Mouse (Mus musculus) forebrain, postnatal 0 days (tissue): ENCODE results near the gene Syt14. TPM values are rescaled to one million over a fixed set of nuclear protein-coding genes. Genes with fewer than 3 reads are reported as not detected.

Experiments used
- ATAC-seq: fragments of 200-750 bp; cut with Nextera tagmentation; 2 replicates; pipeline ENCODE4 v1.8.0; 2017; ENCODE audit warnings: mild to moderate bottlenecking, moderate library complexity
- DNase-seq: peaks from one replicate; pipeline ENCODE4 v3.0.0-alpha.2; 2015
- H3K27ac ChIP-seq: fragments of 300-500 bp; sonication (generic); 2 replicates; pipeline ENCODE4 v1.5.1; 2014; ENCODE audit warnings: low read depth, mild to moderate bottlenecking, antibody characterized with exemption, low read length, moderate library complexity, mixed read lengths
- H3K27me3 ChIP-seq: fragments of 300-500 bp; sonication (generic); 2 replicates; pipeline ENCODE4 v1.6.1; 2014; ENCODE audit warnings: mild to moderate bottlenecking, low read length, mixed read lengths; ENCODE audit not compliant: insufficient read depth
- H3K36me3 ChIP-seq: fragments of 300-500 bp; sonication (generic); 2 replicates; pipeline ENCODE4 v1.6.1; 2014; ENCODE audit warnings: mild to moderate bottlenecking, moderate library complexity; ENCODE audit not compliant: insufficient read depth
- H3K4me1 ChIP-seq: fragments of 300-500 bp; sonication (generic); 2 replicates; pipeline ENCODE4 v1.6.1; 2014; ENCODE audit warnings: antibody characterized with exemption; ENCODE audit not compliant: insufficient read depth
- H3K4me2 ChIP-seq: fragments of 300-500 bp; sonication (generic); 2 replicates; pipeline ENCODE4 v1.6.1; 2014; ENCODE audit warnings: low read depth, mild to moderate bottlenecking, moderate library complexity
- H3K4me3 ChIP-seq: fragments of 300-500 bp; sonication (generic); 2 replicates; pipeline ENCODE4 v1.5.1; 2014; ENCODE audit warnings: low read depth, low read length, mixed read lengths
- H3K9ac ChIP-seq: fragments of 300-500 bp; sonication (generic); 2 replicates; pipeline ENCODE4 v1.6.1; 2014; ENCODE audit warnings: mild to moderate bottlenecking
- H3K9me3 ChIP-seq: fragments of 300-500 bp; sonication (generic); 2 replicates; pipeline ENCODE4 v1.6.1; 2016; ENCODE audit warnings: low read length
- CTCF ChIP-seq: sonication (generic); IDR thresholded peaks from 2 replicates; pipeline ENCODE4 v1.5.1; 2016; ENCODE audit warnings: antibody characterized with exemption, control low read depth, low read depth
- WGBS: fragments of 180-500 bp; shearing (Covaris S2); extraction: QIAGEN DNeasy Blood & Tissue Kit; methylation state at CpG from one replicate; pipeline ENCODE4 v1.1.7; 2014; 5-methylcytosine and 5-hydroxymethylcytosine counted together
- polyA plus RNA-seq: library from polyadenylated mRNA; unstranded; fragments of >200 nt; fragmentation: Nextera tagmentation; extraction: Ambion mirVana; gene quantifications from 2 replicates; pipeline ENCODE4 v1.2.1, GENCODE M21; 2015
- total RNA-seq: library from RNA; depleted of rRNA; stranded (reverse); fragments of >200 nt; gene quantifications from 2 replicates; pipeline ENCODE4 v1.2.3, GENCODE M21; 2014; rRNA removed

Syt14 gene
- total RNA-seq (11.8 and 16.7 TPM in 2 replicates), polyA plus RNA-seq (2.6 and 4.6 TPM in 2 replicates)

DNA sequence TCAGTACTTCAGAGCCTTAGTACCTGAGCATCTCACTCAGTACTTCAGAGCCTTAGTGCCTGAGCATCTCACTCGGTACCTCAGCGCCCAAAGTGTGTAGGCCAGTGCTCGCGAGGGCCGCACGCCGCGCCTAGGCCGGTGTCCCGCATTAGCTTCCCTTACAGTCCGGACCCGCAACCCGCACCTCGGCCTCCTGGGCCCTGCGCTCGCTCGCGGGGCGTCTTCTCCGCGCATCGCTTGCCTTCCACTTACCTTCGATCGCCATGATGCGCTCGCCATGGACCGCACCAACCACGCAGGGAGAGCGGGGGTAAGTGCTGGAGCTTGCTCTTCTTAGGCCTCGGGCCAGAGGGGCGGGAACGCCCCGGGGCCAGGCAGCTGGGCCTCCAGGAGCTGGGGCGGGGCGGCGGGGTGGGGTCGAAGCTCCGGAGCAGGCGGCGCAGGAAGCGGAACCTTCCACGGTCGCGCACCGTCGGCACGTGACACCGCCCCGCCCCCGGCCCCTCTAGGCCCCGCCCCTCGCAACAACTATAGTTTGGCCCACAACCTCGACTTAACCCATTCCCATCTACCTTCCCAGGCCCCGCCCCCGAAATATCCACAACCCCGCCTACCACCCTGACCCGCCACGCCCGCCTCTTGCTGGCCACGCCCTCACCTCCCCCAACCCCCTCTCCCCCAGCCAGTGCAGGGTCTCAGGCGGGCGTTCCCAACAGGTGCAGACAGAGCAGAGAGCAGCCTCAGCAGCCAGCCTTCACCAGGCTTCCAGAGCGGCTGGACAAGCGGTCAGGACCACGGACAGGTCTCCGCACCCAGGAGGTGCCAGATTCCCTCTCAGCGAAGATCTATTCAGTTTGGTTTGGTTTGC, at the start of gene Syt14:
Syt14 (minus strand) TSS at position 405 of the 868 bp plus-strand sequence.
- H3K4me1 ChIP-seq, result 0 out of 2 replicates have a peak, but pooled peaks cover 9% of the 10 kb centered on the region
- peak within 1 kb of the TSS; percentile 71 for H3K9ac ChIP-seq
- H3K4me3 ChIP-seq, result peak within 1 kb of the TSS; percentile 73
- peak; percentile 94 for ATAC-seq
- peak; percentile 86 for DNase-seq
- TF ChIP-seq CTCF, result no peak
- H3K9me3 ChIP-seq, result no peaks in the 10 kb centered on the region
- H3K36me3 ChIP-seq, result no peaks in the 10 kb centered on the region
- peak within 1 kb of the TSS; percentile 85 for H3K4me2 ChIP-seq
- 3% methylated on average over 57 of the region's 67 CpGs for WGBS
- H3K27ac ChIP-seq, result peak within 1 kb of the TSS; percentile 69
- no peaks in the 10 kb centered on the region for H3K27me3 ChIP-seq

DNA sequence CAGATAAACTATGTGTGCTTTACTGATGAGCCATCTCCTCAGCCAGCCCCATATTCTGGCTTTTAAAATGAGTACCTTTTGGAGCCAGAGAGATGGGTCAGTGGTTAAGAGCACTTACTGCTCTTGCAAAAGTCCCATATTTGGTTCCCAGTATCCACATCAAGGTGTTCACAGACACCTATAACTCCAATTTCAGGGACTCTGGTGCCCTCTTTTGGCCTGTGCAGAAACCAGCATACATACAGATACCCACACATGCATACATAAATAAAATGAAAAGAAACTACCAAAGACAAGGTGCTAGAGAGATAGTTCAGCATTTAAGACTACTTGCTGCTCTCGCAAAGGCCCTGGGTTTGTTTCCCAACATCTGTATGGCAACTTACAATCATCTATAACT, 48.4 kb upstream of the Syt14 start:
- Histone ChIP-seq H3K27ac (no peak overlapping the region), H3K4me2 (no peak overlapping the region), H3K4me1 (0 out of 2 replicates have a peak, but pooled peaks cover 3% of the 10 kb centered on the region), H3K4me3 (no peak overlapping the region), H3K9ac (no peak overlapping the region), H3K27me3 (no peaks in the 10 kb centered on the region), H3K9me3 (no peaks in the 10 kb centered on the region), H3K36me3 (no peaks in the 10 kb centered on the region)
- no peak for TF ChIP-seq CTCF
- DNase-seq (no peak), ATAC-seq (no peak)
- whole genome bisulfite sequencing, result 88% methylated on average over 1 of the region's 1 CpGs

- WGBS, result 58% methylated on average over 7 of the region's 7 CpGs
- ATAC-seq, result no peak
Measured at GRCm38 (mm10) chr1:193083051-193083450, 47.5 kb upstream of the Syt14 start.

DNA sequence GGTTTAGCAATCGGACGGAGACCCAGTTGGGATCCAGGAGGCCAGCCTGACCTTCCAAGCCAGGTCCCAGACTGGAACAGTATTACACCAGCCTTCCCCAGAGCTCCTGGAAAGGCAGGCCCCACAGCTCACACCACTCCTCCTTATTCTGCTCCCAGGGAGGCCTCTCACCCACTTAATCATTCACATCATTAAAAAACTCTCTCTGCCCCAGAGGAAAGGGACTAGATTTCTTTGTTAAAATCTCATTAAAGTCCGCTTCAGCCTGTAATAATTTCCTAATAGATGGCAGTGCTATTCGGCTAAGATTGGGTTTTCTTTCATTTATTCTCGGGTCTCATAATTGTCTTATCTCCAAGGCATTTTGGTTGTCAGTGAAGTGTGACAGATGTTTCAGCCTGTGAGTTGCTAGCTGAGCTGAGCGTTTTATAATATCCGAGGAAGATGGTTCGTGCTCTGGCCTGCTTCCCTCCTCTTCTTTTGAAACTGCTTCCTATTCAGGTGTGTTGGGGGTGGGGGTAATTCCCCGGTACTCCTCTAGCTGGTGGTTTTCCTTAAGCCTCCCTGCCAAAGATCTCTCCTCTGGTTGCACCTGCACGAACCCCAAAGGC, 46.8 kb upstream of the Syt14 start:
- Histone ChIP-seq H3K4me2 (no peak overlapping the region), H3K27ac (no peak overlapping the region), H3K9ac (no peak overlapping the region), H3K4me1 (0 out of 2 replicates have a peak, but pooled peaks cover 3% of the 10 kb centered on the region), H3K36me3 (no peaks in the 10 kb centered on the region), H3K9me3 (no peaks in the 10 kb centered on the region), H3K4me3 (no peak overlapping the region), H3K27me3 (no peaks in the 10 kb centered on the region)
- TF ChIP-seq CTCF, result no peak
- WGBS, result 17% methylated on average over 10 of the region's 10 CpGs
- ATAC-seq (peak; percentile 35; the same call in 1 of the 2 replicates), DNase-seq (no peak)

More at GRCm38 (mm10) chr1:193083051-193083450, 47.5 kb upstream of the Syt14 start:
- Histone ChIP-seq H3K27ac (no peak overlapping the region), H3K27me3 (no peaks in the 10 kb centered on the region), H3K9ac (no peak overlapping the region), H3K9me3 (no peaks in the 10 kb centered on the region), H3K4me1 (0 out of 2 replicates have a peak, but pooled peaks cover 3% of the 10 kb centered on the region), H3K36me3 (no peaks in the 10 kb centered on the region), H3K4me2 (no peak overlapping the region), H3K4me3 (no peak overlapping the region)
- DNase-seq, result no peak
- TF ChIP-seq CTCF, result no peak

- WGBS, result 88% methylated on average over 3 of the region's 3 CpGs
- no peaks in the 10 kb centered on the region for H3K27me3 ChIP-seq
- no peak overlapping the region for H3K9ac ChIP-seq
- no peak overlapping the region for H3K4me2 ChIP-seq
- no peaks in the 10 kb centered on the region for H3K4me1 ChIP-seq
- ATAC-seq (no peak), DNase-seq (no peak)
- H3K4me3 ChIP-seq, result no peak overlapping the region
- H3K36me3 ChIP-seq, result no peaks in the 10 kb centered on the region
- TF ChIP-seq CTCF, result no peak
- no peak overlapping the region for H3K27ac ChIP-seq
- no peaks in the 10 kb centered on the region for H3K9me3 ChIP-seq
Measured at GRCm38 (mm10) chr1:193062618-193063017, 27.0 kb upstream of the Syt14 start.

GRCm38 (mm10) chr1:193060167-193060566, 24.6 kb upstream of the Syt14 start:
- no peak for TF ChIP-seq CTCF
- Histone ChIP-seq H3K36me3 (no peaks in the 10 kb centered on the region), H3K4me3 (no peak overlapping the region), H3K4me2 (no peak overlapping the region), H3K9ac (no peak overlapping the region), H3K4me1 (no peaks in the 10 kb centered on the region), H3K27ac (no peak overlapping the region), H3K9me3 (no peaks in the 10 kb centered on the region), H3K27me3 (no peaks in the 10 kb centered on the region)
- no peak for DNase-seq
- WGBS, result 76% methylated on average over 2 of the region's 2 CpGs
- ATAC-seq, result no peak

- no peak overlapping the region for H3K9ac ChIP-seq
- H3K36me3 ChIP-seq, result no peaks in the 10 kb centered on the region
- WGBS, result 53% methylated on average over 5 of the region's 5 CpGs
- peak; percentile 24 for DNase-seq
- H3K4me3 ChIP-seq, result no peak overlapping the region
- TF ChIP-seq CTCF, result no peak
- no peak overlapping the region for H3K4me2 ChIP-seq
- no peak overlapping the region for H3K27ac ChIP-seq
- no peaks in the 10 kb centered on the region for H3K9me3 ChIP-seq
- no peak for ATAC-seq
- no peaks in the 10 kb centered on the region for H3K4me1 ChIP-seq
- H3K27me3 ChIP-seq, result no peaks in the 10 kb centered on the region
Measured at GRCm38 (mm10) chr1:193059596-193059995, 24.0 kb upstream of the Syt14 start.
